Mouse (Mus musculus) inflammation-experienced regulatory T-cells (primary cell): ENCODE results near the gene Dok7. TPM values are rescaled to one million over a fixed set of nuclear protein-coding genes. Genes with fewer than 3 reads are reported as not detected.

ENCODE experiments used
- polyA plus RNA-seq, 2 experiments: library from polyadenylated mRNA; unstranded; fragments of 100-300 nt; shearing (Covaris generic); gene quantifications; one replicate each; pipeline ENCODE4 v1.2.1; 2017

Gene Dok7
- not detected for polyA plus RNA-seq

DNA sequence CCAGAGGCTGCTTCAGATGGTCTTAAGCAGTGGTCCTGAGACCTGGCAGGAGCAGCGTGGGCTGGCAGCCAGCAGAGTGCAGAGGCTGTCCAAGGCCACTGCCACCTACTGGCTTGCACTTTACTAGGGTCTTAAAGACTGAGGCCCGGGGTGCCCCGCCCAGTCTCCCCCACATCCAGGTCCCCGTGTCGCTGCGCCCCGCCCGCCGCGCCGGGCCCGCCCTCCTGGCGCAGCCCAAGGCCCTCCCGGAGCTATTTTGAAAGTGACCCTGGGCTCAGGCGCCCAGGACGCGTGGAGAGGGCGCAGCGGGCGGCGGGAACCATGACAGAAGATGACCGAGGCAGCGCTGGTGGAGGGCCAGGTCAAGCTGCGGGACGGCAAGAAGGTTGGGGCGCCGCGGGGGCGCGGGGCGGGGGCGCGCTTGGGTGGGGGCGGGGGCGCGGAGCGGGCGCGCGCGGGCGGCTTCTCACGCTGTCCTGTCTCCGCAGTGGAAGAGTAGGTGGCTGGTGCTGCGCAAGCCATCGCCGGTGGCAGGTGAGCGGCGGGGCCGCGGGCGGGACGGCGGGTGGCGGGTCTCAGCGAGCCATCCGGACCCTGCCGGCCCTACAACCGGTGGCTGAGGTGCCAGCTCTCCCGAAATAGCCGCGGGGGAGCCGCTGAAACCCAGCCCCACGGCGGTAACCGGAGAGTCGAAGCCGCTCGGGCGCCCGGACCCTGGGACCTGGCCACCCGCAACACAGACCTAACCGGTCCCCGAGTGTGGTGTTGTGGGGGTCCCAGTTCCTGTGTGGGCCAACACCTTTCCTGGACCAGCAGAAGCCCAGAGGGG is at the start of gene Dok7:
Dok7 (plus strand) TSS at position 163 of the 829 bp plus-strand sequence.

GRCm38 (mm10) chr5:35041268-35041829 is 15.2 kb upstream of the Dok7 start, which contains the start of gene Hgfac:
TSS of gene Hgfac (plus strand) at chr5:35041509.

GRCm38 (mm10) chr5:35104960-35105921 is 48.7 kb downstream of the Dok7 start, which contains the start of gene Lrpap1:
TSS of gene Lrpap1 (minus strand) at chr5:35105766.

Other genes with a start within 250 kb of the Dok7 start
- 1 to 10 TPM in 1 of 2 experiments, under 1 TPM in 1; 0.95 to 1.7 TPM for gene Msantd1, start 148.8 kb upstream of the Dok7 start, polyA plus RNA-seq
- gene Rgs12, start 107.3 kb upstream of the Dok7 start, polyA plus RNA-seq: 10 to 100 TPM; 10.5 to 13.8 TPM
- gene Hgfac, start 15.3 kb upstream of the Dok7 start, polyA plus RNA-seq: 10 to 100 TPM in 1 of 2 experiments, 1 to 10 TPM in 1; 5.3 to 10.8 TPM
- 10 to 100 TPM; 78.6 to 80.0 TPM for gene Lrpap1, start 49.0 kb downstream of the Dok7 start, polyA plus RNA-seq
- not detected for gene Adra2c, start 221.6 kb downstream of the Dok7 start, polyA plus RNA-seq